Comparison of ENCODE assay signal across 8 mouse cellular contexts in the genomic region with DNA sequence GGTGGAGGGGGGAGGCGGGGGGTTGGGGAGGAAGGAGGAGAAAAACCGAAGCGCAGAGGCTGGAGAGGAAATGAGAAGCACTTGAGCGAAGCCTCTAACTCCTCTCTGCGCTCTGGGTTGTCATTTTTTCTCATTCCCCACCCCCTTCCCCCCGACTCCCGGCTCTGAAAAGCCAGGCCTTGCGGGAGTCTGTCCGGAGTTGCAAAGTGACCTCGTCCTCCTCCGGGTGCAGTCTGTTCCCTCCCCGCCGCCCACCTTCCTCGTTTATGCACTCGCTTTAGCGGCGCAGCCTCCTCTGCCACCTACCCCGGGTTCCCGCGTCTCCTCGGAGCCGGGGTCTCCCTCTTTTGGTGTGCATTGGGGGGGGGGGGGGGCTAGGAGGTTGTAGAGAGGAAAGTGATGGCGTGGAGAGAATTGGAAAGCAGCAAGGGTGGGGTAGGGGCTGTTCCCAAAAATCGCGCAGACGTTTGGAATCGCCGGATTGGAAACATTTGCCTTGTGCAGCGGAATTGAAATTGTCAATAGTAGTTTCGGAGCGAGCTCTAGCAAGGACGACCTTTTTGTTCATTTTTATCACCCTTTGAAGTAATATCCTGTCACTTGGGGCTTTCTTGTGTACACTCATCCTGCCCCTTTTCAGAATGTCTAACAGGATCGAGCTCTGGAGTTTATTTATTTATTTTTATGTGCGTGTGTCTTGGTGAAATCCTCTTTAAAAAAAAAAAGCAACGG. TPM values are rescaled to one million over a fixed set of nuclear protein-coding genes. Genes with fewer than 3 reads are reported as not detected.
DNase-seq lines count a peak whose midpoint lies in the region; ATAC-seq lines count a peak whose summit lies in the region.

No protein-coding gene starts in this region.

- no peaks in the 10 kb centered on the region for H3K9me3 ChIP-seq in forebrain, embryonic 16.5 days (ENCODE audit: control insufficient read depth, low read length)
- no peaks in the 10 kb centered on the region for H3K9me3 ChIP-seq in midbrain, embryonic 11.5 days (ENCODE audit: control insufficient read depth, low read length)

- H3K4me3 ChIP-seq in forebrain, embryonic 16.5 days (replicated peaks; ENCODE audit: low read length), result peak overlapping the region; percentile 52
- peak overlapping the region; percentile 54 for H3K4me3 ChIP-seq in midbrain, embryonic 11.5 days (ENCODE audit: low read depth, low read length)

- under 1% methylated on average over 33 of the region's 35 CpGs for WGBS in forebrain, embryonic 16.5 days
- under 1% methylated on average over 34 of the region's 35 CpGs for WGBS in midbrain, embryonic 11.5 days

- peak; percentile 40 to 41 for DNase-seq in cerebellum, postnatal 25 days
- DNase-seq in cerebellum, adult 18-20 months, result no peak
- peak; percentile 33 for DNase-seq in right cerebral cortex, postnatal 25 days
- no peak for DNase-seq in right cerebral cortex, postnatal 14 days
- DNase-seq in kidney, postnatal 10 days, result peak; percentile 49
- DNase-seq in midbrain, embryonic 11.5 days (ENCODE audit: low spot score, missing footprints), result peak; percentile 97
- peak; percentile 26 for DNase-seq in thymus, postnatal 0 days (ENCODE audit: low spot score)

- H3K9ac ChIP-seq in forebrain, embryonic 16.5 days (replicated peaks; ENCODE audit: low read depth, low read length), result peak overlapping the region; percentile 56
- H3K9ac ChIP-seq in midbrain, embryonic 11.5 days (ENCODE audit: low read length), result peak overlapping the region; percentile 63

- peaks cover 48% of the 10 kb centered on the region for H3K27me3 ChIP-seq in forebrain, embryonic 16.5 days (replicated peaks; ENCODE audit: control insufficient read depth, insufficient read depth, low read length)
- peaks cover 62% of the 10 kb centered on the region for H3K27me3 ChIP-seq in midbrain, embryonic 11.5 days (ENCODE audit: control insufficient read depth, insufficient read depth, low read length)

- H3K4me2 ChIP-seq in forebrain, embryonic 16.5 days (ENCODE audit: low read length), result peak overlapping the region; percentile 98
- peak overlapping the region; percentile 93 for H3K4me2 ChIP-seq in midbrain, embryonic 11.5 days

- ATAC-seq in forebrain, embryonic 16.5 days, result peak; percentile 17; the same call in 1 of the 2 replicates
- ATAC-seq in midbrain, embryonic 11.5 days (ENCODE audit: low FRiP score), result peak; percentile 31

- H3K27ac ChIP-seq in forebrain, embryonic 16.5 days (ENCODE audit: low read length), result no peak overlapping the region
- H3K27ac ChIP-seq in midbrain, embryonic 11.5 days (ENCODE audit: low read depth, low read length), result no peak overlapping the region

- no peaks in the 10 kb centered on the region for H3K36me3 ChIP-seq in forebrain, embryonic 16.5 days (ENCODE audit: control insufficient read depth, insufficient read depth)
- no peaks in the 10 kb centered on the region for H3K36me3 ChIP-seq in midbrain, embryonic 11.5 days (ENCODE audit: control insufficient read depth, insufficient read depth, low read length)

- peaks cover 25% of the 10 kb centered on the region for H3K4me1 ChIP-seq in forebrain, embryonic 16.5 days (replicated peaks; ENCODE audit: control insufficient read depth, insufficient read depth, low read length)
- H3K4me1 ChIP-seq in midbrain, embryonic 11.5 days (ENCODE audit: control insufficient read depth, insufficient read depth, low read length), result peaks cover 5% of the 10 kb centered on the region; the same call in 1 of the 2 replicates

RNA-seq across cellular contexts. Expression of a gene that starts 2.6 kb away (rescaled TPM):
- polyA plus RNA-seq in forebrain, embryonic 16.5 days (2015; fragmentation: Nextera tagmentation; extraction: Ambion mirVana), result 2.3 and 3.7 TPM in 2 replicates
- polyA plus RNA-seq in midbrain, embryonic 11.5 days (2014; fragmentation: Nextera tagmentation; extraction: Ambion mirVana), result 1.8 and 1.9 TPM in 2 replicates
- 1.6 and 2.6 TPM in 2 replicates for polyA plus RNA-seq in thymus, postnatal 0 days (2015; fragmentation: Nextera tagmentation; extraction: Ambion mirVana)

Comparison
In these comparisons a context has a peak if more than half of its experiments do, and no peak if none do; other contexts are left out.
1. DNase-seq: peak in cerebellum, postnatal 25 days (2 of 2), right cerebral cortex, postnatal 25 days (single experiment), kidney, postnatal 10 days (single experiment), midbrain, embryonic 11.5 days (single experiment) and thymus, postnatal 0 days (single experiment); none in cerebellum, adult 18-20 months (0 of 2) and right cerebral cortex, postnatal 14 days (single experiment).